Mouse (Mus musculus) embryonic facial prominence, embryonic 10.5 days (tissue): Measurements from ENCODE around the gene Ino80. TPM values are rescaled to one million over a fixed set of nuclear protein-coding genes. Genes with fewer than 3 reads are reported as not detected.

Experiments
- DNase-seq: peaks from one replicate; pipeline ENCODE4 v3.0.0-alpha.2; 2017; ENCODE audit warnings: low spot score
- H3K27ac ChIP-seq: fragments of 300-500 bp; sonication (generic); replicated peaks from 2 replicates; pipeline ENCODE4 v1.5.1; 2016; ENCODE audit warnings: mild to moderate bottlenecking
- H3K27me3 ChIP-seq: fragments of 300-500 bp; sonication (generic); replicated peaks from 2 replicates; pipeline ENCODE4 v1.6.1; 2016; ENCODE audit warnings: low read depth, mild to moderate bottlenecking; ENCODE audit not compliant: poor library complexity, severe bottlenecking
- H3K36me3 ChIP-seq: fragments of 300-500 bp; sonication (generic); replicated peaks from 2 replicates; pipeline ENCODE4 v1.6.1; 2016; ENCODE audit warnings: mild to moderate bottlenecking, moderate library complexity
- H3K4me1 ChIP-seq: fragments of 300-500 bp; sonication (generic); 2 replicates; pipeline ENCODE4 v1.6.1; 2016
- H3K4me3 ChIP-seq: fragments of 300-500 bp; sonication (generic); 2 replicates; pipeline ENCODE4 v1.5.1; 2016; ENCODE audit warnings: mild to moderate bottlenecking, moderate library complexity
- H3K9me3 ChIP-seq: fragments of 300-500 bp; sonication (generic); 2 replicates; pipeline ENCODE4 v1.6.1; 2016; ENCODE audit warnings: mild to moderate bottlenecking
- WGBS: fragments of 180-500 bp; shearing (Covaris S2); methylation state at CpG from one replicate; pipeline ENCODE4 v1.1.7; 2016; 5-methylcytosine and 5-hydroxymethylcytosine counted together
- polyA plus RNA-seq: library from polyadenylated mRNA; unstranded; fragments of >200 nt; fragmentation: Nextera tagmentation; extraction: Ambion mirVana; gene quantifications from 2 replicates; pipeline ENCODE4 v1.2.1, GENCODE M21; 2016

The Ino80 gene
- polyA plus RNA-seq, 1 experiment from 2014 or later: 4.3 TPM

GRCm38 (mm10) chr2:119411674-119412073, 65.8 kb downstream of the Ino80 start:
- no peaks in the 10 kb centered on the region for H3K9me3 ChIP-seq
- DNase-seq: no peak
- H3K4me3 ChIP-seq: no peak overlapping the region
- H3K27me3 ChIP-seq: no peaks in the 10 kb centered on the region
- H3K27ac ChIP-seq: no peak overlapping the region
- no peaks in the 10 kb centered on the region for H3K4me1 ChIP-seq
- 88% methylated on average over 2 of the region's 2 CpGs for WGBS
- peaks cover 97% of the 10 kb centered on the region for H3K36me3 ChIP-seq

DNA sequence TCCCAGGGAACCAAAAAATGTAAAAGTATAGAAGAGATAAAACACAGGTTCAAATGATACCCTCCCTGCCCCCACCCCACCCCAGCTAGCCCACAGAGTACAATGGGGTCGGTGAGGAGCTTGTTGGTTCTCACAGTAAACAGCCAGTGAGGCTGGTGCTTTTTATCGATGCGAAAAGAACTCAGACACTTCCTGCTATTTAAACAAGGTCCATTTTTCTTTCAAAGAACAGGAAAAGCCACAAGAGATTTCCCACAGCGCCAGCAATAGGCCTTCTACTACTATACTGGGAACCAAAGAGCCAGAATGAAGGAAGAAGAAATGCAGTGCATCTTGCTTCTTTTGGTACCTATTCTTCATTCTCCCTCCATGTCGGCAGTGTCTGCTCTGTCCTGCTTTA, 66.5 kb downstream of the Ino80 start:
- 87% methylated on average over 5 of the region's 5 CpGs for WGBS
- no peak for DNase-seq
- Histone ChIP-seq H3K27me3 (no peaks in the 10 kb centered on the region), H3K4me3 (no peak overlapping the region), H3K36me3 (peaks cover 97% of the 10 kb centered on the region), H3K27ac (no peak overlapping the region), H3K4me1 (no peaks in the 10 kb centered on the region), H3K9me3 (no peaks in the 10 kb centered on the region)

DNA sequence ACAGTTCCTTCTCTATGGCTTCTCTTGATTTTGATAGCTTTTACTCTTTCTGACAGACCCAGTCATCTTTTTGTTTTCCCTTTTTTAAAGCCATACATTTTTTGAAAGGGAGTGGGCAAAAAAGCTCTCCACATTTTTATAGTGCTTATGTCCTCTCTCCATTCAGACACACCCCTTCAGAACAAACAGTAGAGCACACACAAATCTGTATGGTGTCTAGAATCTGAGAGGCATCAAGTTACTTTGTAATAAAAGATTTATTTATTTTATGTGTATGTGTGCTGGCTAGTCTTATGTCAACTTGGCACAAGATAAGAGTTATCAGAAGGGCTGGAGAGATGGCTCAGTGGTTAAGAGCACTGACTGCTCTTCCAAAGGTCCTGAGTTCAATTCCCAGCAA, 68.8 kb downstream of the Ino80 start:
- Histone ChIP-seq H3K27ac (no peak overlapping the region), H3K9me3 (no peaks in the 10 kb centered on the region), H3K4me1 (no peaks in the 10 kb centered on the region), H3K36me3 (peaks cover 96% of the 10 kb centered on the region), H3K27me3 (no peaks in the 10 kb centered on the region), H3K4me3 (no peak overlapping the region)
- DNase-seq: no peak

- Histone ChIP-seq H3K27me3 (no peaks in the 10 kb centered on the region), H3K27ac (no peak overlapping the region), H3K36me3 (peaks cover 94% of the 10 kb centered on the region), H3K9me3 (no peaks in the 10 kb centered on the region), H3K4me1 (no peaks in the 10 kb centered on the region), H3K4me3 (no peak overlapping the region)
- no peak for DNase-seq
- 88% methylated on average over 8 of the region's 8 CpGs for WGBS
Observed at GRCm38 (mm10) chr2:119408278-119408677, 69.2 kb downstream of the Ino80 start.

DNA sequence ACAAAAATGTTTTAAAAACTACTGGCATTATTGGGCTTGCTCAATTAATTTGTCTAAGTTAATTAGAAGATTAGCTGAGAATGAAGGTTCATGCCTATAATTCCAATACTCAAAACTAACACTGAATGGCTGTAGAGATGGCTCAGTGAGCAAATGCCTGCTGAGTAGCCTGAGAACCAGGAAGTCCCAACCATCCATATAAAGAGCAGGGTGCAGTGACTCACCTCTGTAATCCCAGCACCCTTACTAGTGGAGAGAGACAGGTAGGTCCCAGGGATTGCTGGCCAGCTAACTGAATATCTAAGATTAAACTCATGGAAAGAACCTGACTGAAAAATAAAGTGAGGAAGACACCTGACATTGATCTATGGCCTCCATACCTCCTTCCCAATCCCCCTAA, 78.2 kb downstream of the Ino80 start:
- no peak for DNase-seq
- no peaks in the 10 kb centered on the region for H3K4me1 ChIP-seq
- H3K4me3 ChIP-seq: no peak overlapping the region
- H3K27me3 ChIP-seq: no peaks in the 10 kb centered on the region
- H3K36me3 ChIP-seq: peaks cover 79% of the 10 kb centered on the region
- no peaks in the 10 kb centered on the region for H3K9me3 ChIP-seq
- H3K27ac ChIP-seq: no peak overlapping the region

- Histone ChIP-seq H3K9me3 (no peaks in the 10 kb centered on the region), H3K36me3 (peaks cover 79% of the 10 kb centered on the region), H3K4me3 (no peak overlapping the region), H3K4me1 (no peaks in the 10 kb centered on the region), H3K27ac (no peak overlapping the region), H3K27me3 (no peaks in the 10 kb centered on the region)
- DNase-seq: no peak
- WGBS: 87% methylated on average over 1 of the region's 1 CpGs
Observed at GRCm38 (mm10) chr2:119398665-119399064, 78.8 kb downstream of the Ino80 start.

DNA sequence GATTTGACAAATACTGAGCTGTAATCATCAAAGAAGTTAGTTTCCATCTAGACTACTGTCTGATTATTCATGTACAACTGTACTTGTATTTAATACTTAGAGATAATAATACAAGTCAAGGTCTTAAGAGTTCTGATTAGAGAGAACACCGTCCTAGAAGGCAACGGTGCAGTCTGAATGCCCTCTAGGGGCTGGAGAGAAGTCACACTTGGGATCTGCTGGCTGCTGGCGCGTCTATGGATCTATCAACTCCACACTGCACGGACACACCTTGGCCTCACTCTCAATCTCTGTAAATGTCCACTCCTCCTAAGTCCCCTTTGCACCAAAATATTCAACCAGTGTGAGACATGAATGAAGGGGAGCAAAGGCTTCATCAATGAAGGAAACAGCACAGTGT, 79.2 kb downstream of the Ino80 start:
- H3K36me3 ChIP-seq: peaks cover 81% of the 10 kb centered on the region
- no peak overlapping the region for H3K4me3 ChIP-seq
- H3K9me3 ChIP-seq: no peaks in the 10 kb centered on the region
- no peaks in the 10 kb centered on the region for H3K27me3 ChIP-seq
- H3K27ac ChIP-seq: no peak overlapping the region
- no peaks in the 10 kb centered on the region for H3K4me1 ChIP-seq
- DNase-seq: no peak
- WGBS: 90% methylated on average over 5 of the region's 5 CpGs

DNA sequence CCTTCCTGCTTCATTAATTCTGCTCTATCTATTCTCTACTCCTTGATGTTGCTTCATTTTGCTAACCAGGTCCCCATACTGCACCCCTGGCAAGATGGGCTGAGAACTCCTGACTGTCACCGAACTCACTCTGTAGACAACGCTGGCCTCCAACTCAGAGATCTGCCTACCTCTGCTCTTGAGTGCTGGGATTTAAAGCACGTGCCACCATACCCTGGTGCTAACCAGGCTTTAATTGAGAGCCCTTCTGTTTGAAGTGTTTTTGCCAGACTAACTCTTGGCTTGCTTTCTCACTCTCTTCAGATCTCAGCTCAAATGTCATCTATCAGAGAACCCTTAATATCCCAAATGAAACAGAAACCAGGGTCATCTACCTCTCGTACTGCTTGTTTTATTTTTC, 87.5 kb downstream of the Ino80 start:
- no peak overlapping the region for H3K27ac ChIP-seq
- no peak for DNase-seq
- 94% methylated on average over 4 of the region's 4 CpGs for WGBS
- H3K4me1 ChIP-seq: no peaks in the 10 kb centered on the region
- no peaks in the 10 kb centered on the region for H3K9me3 ChIP-seq
- H3K27me3 ChIP-seq: no peaks in the 10 kb centered on the region
- H3K4me3 ChIP-seq: no peak overlapping the region
- H3K36me3 ChIP-seq: peaks cover 77% of the 10 kb centered on the region

- DNase-seq: no peak
- H3K36me3 ChIP-seq: peaks cover 69% of the 10 kb centered on the region
- no peaks in the 10 kb centered on the region for H3K4me1 ChIP-seq
- no peaks in the 10 kb centered on the region for H3K27me3 ChIP-seq
- 95% methylated on average over 1 of the region's 1 CpGs for WGBS
- no peak overlapping the region for H3K27ac ChIP-seq
- no peaks in the 10 kb centered on the region for H3K9me3 ChIP-seq
- no peak overlapping the region for H3K4me3 ChIP-seq
Observed at GRCm38 (mm10) chr2:119388266-119388665, 89.2 kb downstream of the Ino80 start.

DNA sequence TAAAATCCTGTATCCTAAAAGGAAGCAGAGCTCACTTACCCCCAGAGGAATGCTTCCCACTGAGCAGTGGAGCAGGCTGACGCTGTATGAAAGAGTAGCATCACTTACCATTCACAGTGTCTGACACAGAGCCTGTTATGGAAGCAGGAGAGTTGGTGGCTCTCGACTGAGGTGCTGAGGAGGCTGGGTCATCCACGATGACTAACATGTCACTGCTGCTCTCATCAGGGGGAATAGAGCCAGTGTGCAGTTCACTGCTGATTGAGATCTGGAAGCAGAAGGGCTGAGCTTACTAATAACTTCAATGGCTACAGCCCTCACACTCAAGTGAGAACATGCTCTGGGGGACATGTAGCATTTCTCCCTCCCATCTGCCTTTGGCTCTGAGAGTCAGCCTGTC, 98.0 kb downstream of the Ino80 start:
- Histone ChIP-seq H3K27ac (no peak overlapping the region), H3K36me3 (peaks cover 93% of the 10 kb centered on the region), H3K4me1 (no peaks in the 10 kb centered on the region), H3K27me3 (no peaks in the 10 kb centered on the region), H3K4me3 (no peak overlapping the region), H3K9me3 (no peaks in the 10 kb centered on the region)
- DNase-seq: no peak
- 89% methylated on average over 3 of the region's 3 CpGs for WGBS

GRCm38 (mm10) chr2:119377826-119378225, 99.7 kb downstream of the Ino80 start:
- Histone ChIP-seq H3K4me1 (no peaks in the 10 kb centered on the region), H3K27ac (no peak overlapping the region), H3K4me3 (no peak overlapping the region), H3K36me3 (peaks cover 100% of the 10 kb centered on the region), H3K27me3 (no peaks in the 10 kb centered on the region), H3K9me3 (no peaks in the 10 kb centered on the region)
- WGBS: 96% methylated on average over 3 of the region's 3 CpGs
- no peak for DNase-seq

DNA sequence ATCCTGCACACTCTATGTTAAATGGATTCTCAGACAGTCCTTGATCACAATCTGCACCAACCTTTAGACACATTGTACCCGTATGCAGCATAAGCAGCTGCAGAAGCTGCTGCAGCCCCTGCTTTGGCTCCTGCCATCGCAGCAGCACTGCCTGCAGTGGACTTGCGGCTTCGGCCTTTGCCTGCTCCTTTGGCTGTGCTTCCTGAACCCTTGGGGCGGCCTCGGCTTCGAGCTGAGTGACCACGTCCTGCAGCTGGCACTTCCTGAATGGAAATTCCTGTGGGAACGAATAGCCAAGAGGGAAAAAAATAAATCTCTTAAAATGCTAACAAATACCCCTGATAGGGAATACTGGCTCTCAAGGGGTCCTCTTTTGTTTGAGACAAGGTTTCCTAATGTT, 100.2 kb downstream of the Ino80 start:
- no peak for DNase-seq
- WGBS: 73% methylated on average over 9 of the region's 9 CpGs
- Histone ChIP-seq H3K27ac (no peak overlapping the region), H3K4me3 (no peak overlapping the region), H3K9me3 (no peaks in the 10 kb centered on the region), H3K4me1 (no peaks in the 10 kb centered on the region), H3K27me3 (no peaks in the 10 kb centered on the region), H3K36me3 (peaks cover 100% of the 10 kb centered on the region)

DNA sequence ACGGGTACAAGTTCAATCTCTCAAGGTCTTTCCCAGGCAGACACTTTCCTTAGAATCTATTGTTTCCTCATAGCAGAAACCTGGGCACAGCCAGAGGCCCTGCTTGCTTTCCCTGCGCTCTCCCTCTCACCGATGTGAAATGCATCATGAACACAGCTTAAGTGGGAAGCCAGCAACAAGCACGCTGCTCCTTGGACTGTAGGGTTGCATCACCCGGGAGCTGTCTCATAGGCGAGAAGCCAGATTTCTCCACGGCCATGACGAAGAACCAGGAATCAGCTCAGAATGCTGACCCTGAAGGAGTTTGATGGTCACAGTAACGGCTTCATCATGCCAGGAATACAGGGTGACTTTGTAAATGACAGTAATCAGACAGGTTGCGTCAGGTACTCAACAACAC, 107.4 kb downstream of the Ino80 start:
- Histone ChIP-seq H3K9me3 (no peaks in the 10 kb centered on the region), H3K36me3 (peaks cover 75% of the 10 kb centered on the region), H3K27ac (no peak overlapping the region), H3K4me1 (no peaks in the 10 kb centered on the region), H3K4me3 (no peak overlapping the region), H3K27me3 (no peaks in the 10 kb centered on the region)
- WGBS: 94% methylated on average over 10 of the region's 10 CpGs
- no peak for DNase-seq

DNA sequence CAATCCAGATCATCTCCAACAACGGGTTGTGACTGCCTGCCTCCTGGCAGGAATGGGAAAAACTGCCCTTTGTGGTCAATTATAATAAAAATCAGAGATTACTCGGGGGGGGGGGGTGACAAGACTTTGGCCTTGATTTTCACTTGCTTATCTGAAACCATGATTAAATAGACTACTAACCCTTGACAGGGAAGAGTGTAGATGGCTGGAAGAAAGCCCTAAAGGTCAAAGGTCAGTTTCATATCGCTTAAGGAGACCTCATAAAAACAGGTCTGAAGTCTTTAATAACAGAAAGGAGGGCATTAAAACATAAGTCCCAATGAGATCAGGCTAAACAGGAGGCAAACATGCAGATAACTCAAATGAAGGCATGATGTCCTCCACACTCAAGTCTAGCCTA, 110.1 kb downstream of the Ino80 start:
- WGBS: 82% methylated on average over 3 of the region's 3 CpGs
- no peak for DNase-seq
- no peaks in the 10 kb centered on the region for H3K4me1 ChIP-seq
- no peaks in the 10 kb centered on the region for H3K27me3 ChIP-seq
- H3K36me3 ChIP-seq: peaks cover 48% of the 10 kb centered on the region
- H3K27ac ChIP-seq: no peak overlapping the region
- H3K9me3 ChIP-seq: no peaks in the 10 kb centered on the region
- H3K4me3 ChIP-seq: no peak overlapping the region
